Mouse (Mus musculus) forebrain, embryonic 15.5 days (tissue): Measurements from ENCODE around the gene Zfp947. TPM values are rescaled to one million over a fixed set of nuclear protein-coding genes. Genes with fewer than 3 reads are reported as not detected.
A peak's percentile ranks its signal among the peaks of the same experiment; 100 is the strongest.
"Not testable (repeated sequence)": the region's sequence is repeated elsewhere in the genome, so short reads cannot be mapped to it uniquely, and the experiment has no call there.

Experiments
- ATAC-seq: fragments of 200-750 bp; cut with Nextera tagmentation; replicated peaks from 2 replicates; pipeline ENCODE4 v1.8.0; 2017; ENCODE audit warnings: mild to moderate bottlenecking, moderate TSS enrichment, moderate library complexity
- H3K27ac ChIP-seq: fragments of 300-500 bp; sonication (generic); replicated peaks from 2 replicates; pipeline ENCODE4 v1.5.1; 2015; ENCODE audit warnings: mild to moderate bottlenecking, inconsistent platforms
- H3K27me3 ChIP-seq: fragments of 300-500 bp; sonication (generic); 2 replicates; pipeline ENCODE4 v1.6.1; 2015; ENCODE audit warnings: inconsistent platforms
- H3K36me3 ChIP-seq: fragments of 300-500 bp; sonication (generic); 2 replicates; pipeline ENCODE4 v1.6.1; 2015; ENCODE audit warnings: mild to moderate bottlenecking, inconsistent platforms
- H3K4me1 ChIP-seq: fragments of 300-500 bp; sonication (generic); 2 replicates; pipeline ENCODE4 v1.6.1; 2015; ENCODE audit warnings: inconsistent platforms
- H3K4me2 ChIP-seq: fragments of 300-500 bp; sonication (generic); replicated peaks from 2 replicates; pipeline ENCODE4 v1.6.1; 2015; ENCODE audit warnings: mild to moderate bottlenecking, inconsistent platforms
- H3K4me3 ChIP-seq: fragments of 300-500 bp; sonication (generic); 2 replicates; pipeline ENCODE4 v1.5.1; 2015; ENCODE audit warnings: mild to moderate bottlenecking, inconsistent platforms
- H3K9ac ChIP-seq: fragments of 300-500 bp; sonication (generic); replicated peaks from 2 replicates; pipeline ENCODE4 v1.6.1; 2015; ENCODE audit warnings: mild to moderate bottlenecking, inconsistent platforms
- H3K9me3 ChIP-seq: fragments of 300-500 bp; sonication (generic); 2 replicates; pipeline ENCODE4 v1.6.1; 2016; ENCODE audit warnings: inconsistent platforms
- WGBS: fragments of 180-500 bp; shearing (Covaris S2); methylation state at CpG from one replicate; pipeline ENCODE4 v1.1.7; 2015; ENCODE audit warnings: mixed read lengths; 5-methylcytosine and 5-hydroxymethylcytosine counted together
- polyA plus RNA-seq: library from polyadenylated mRNA; unstranded; fragments of >200 nt; fragmentation: Nextera tagmentation; extraction: Ambion mirVana; gene quantifications from 2 replicates; pipeline ENCODE4 v1.2.1, GENCODE M21; 2015

Gene Zfp947
- 1.8 TPM in 2 replicates for polyA plus RNA-seq

DNA sequence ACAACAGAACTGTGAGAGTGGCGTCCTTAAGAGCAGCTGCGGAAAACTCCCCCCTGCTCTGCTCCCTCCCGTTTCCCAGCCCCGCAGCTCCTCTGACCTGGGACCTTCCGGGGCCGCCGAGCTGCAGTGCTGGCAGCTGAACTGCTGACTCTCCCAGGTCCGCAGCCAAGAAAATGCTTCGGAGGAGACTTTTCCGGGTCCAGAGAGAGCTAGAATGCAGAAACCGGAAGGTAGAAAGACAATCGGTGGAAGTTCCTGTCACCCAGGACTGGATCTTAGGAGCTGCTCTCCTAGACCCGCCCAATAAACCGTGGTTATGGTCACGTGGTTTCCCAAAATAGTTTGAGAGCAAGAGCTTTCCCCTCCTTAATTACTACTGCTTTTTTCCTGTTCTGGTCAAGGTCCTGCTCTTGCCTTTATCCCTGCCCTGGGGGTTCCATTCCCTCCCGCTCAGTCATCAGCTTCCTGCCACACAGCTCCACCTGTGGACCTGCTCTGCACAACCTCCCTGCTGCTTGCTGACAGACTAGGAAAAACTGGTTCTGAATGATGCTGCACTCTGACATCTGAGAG lies at the start of gene Zfp947:
Gene Zfp947, minus strand, starts transcription at position 469 of the 573 bp plus-strand sequence.
- H3K36me3 ChIP-seq, H3K27me3 ChIP-seq, H3K9me3 ChIP-seq, H3K4me1 ChIP-seq, H3K27ac ChIP-seq: not testable (repeated sequence)
- peak within 1 kb of the TSS; percentile 66 for H3K9ac ChIP-seq
- peak within 1 kb of the TSS; percentile 55 for H3K4me2 ChIP-seq
- H3K4me3 ChIP-seq, result peak within 1 kb of the TSS; percentile 58
- peak; percentile 94 for ATAC-seq
- WGBS, result under 1% methylated on average over 16 of the region's 16 CpGs

DNA sequence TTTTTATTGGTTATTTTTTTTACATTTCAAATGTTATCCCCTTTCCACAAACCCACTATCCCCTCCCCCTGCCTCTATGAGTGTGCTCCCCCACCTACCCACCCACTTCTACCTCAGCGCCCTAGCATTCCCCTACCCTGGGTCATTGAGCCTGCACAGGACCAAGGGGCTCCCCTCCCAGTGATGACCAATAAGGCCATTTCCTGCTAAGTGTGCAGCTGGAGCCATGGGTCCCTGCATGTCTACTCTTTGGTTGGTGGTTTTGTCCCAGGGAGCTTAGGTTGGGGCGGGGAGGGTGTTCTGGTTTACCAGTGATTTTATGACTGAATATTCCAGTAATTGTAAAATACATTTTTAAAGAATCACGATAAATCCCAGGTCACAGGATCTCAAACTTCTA lies 686 bp downstream of the Zfp947 start:
- H3K36me3 ChIP-seq, H3K4me1 ChIP-seq, H3K27me3 ChIP-seq, H3K27ac ChIP-seq, H3K9me3 ChIP-seq: not testable (repeated sequence)
- peak; percentile 77 for ATAC-seq
- peak overlapping the region; percentile 55 for H3K4me2 ChIP-seq
- H3K4me3 ChIP-seq, result peak overlapping the region; percentile 58
- 5% methylated on average over 3 of the region's 3 CpGs for WGBS
- peak overlapping the region; percentile 66 for H3K9ac ChIP-seq

DNA sequence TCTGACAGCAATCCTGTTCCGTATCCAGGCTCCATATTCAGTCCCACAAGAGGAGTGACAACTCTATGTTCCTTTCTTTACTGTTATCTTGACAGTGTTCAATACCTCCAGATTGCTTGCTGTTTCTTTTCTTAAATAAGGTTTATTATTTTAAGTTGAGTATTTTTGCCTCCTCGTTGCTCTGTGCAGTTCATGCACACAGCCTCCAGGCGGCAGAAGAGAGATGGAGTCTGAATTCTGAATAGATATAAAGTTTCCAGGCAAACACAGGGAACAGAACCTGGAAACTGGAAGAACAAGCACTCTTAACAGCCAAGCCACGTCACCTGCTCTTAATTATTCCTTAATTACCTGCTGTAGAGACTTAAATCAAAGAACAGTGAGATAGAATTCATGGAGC lies 12.0 kb downstream of the Zfp947 start:
- H3K9me3 ChIP-seq, result not testable (repeated sequence)
- WGBS, result 57% methylated on average over 4 of the region's 4 CpGs

DNA sequence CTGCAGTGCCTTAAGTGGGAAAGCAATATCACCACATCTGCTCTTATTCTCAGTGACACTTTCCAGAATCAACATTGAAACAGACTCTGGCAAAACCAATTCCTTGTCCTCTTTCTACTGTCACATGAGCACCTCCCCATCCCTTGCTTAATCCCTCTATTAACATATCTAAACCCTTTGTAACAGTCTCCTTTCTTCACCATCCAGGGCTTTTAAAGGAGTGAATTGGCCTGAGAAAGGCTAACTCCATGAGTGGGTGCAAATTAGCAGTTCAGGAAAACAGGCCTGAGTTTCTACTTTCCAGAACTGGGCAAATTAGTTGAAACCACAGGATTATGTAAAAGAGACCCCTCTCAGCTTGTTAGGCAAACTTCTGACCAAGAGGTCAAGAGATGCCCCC lies 47.2 kb downstream of the Zfp947 start:
- Histone ChIP-seq H3K36me3 (no peaks in the 10 kb centered on the region), H3K9ac (no peak overlapping the region), H3K4me1 (no peaks in the 10 kb centered on the region), H3K27me3 (no peaks in the 10 kb centered on the region), H3K4me2 (no peak overlapping the region), H3K27ac (no peak overlapping the region), H3K4me3 (no peak overlapping the region), H3K9me3 (no peaks in the 10 kb centered on the region; the same call in 1 of the 2 replicates)
- no peak for ATAC-seq

More for the DNA sequence above, 12.0 kb downstream of the Zfp947 start:
- not testable (repeated sequence) for H3K27ac ChIP-seq, H3K4me3 ChIP-seq, H3K9ac ChIP-seq, H3K36me3 ChIP-seq, H3K27me3 ChIP-seq, ATAC-seq, H3K4me1 ChIP-seq, H3K4me2 ChIP-seq

Other genes starting within 250 kb of the Zfp947 start
- 23.2 and 23.5 TPM in 2 replicates for gene Zfp942, start 203.7 kb downstream of the Zfp947 start, polyA plus RNA-seq
- 20.7 and 23.2 TPM in 2 replicates for gene Zfp943, start 203.6 kb downstream of the Zfp947 start, polyA plus RNA-seq
- 4.5 and 5.0 TPM in 2 replicates for gene Zfp994, start 59.4 kb upstream of the Zfp947 start, polyA plus RNA-seq
- 13.2 and 14.1 TPM in 2 replicates for gene CT030661.1, start 148.6 kb upstream of the Zfp947 start, polyA plus RNA-seq
- gene Zfp944, start 195.2 kb upstream of the Zfp947 start, polyA plus RNA-seq, result 18.4 and 20.0 TPM in 2 replicates
- gene Zfp758, start 195.3 kb upstream of the Zfp947 start, polyA plus RNA-seq, result 8.4 and 8.8 TPM in 2 replicates